Mouse (Mus musculus) embryonic facial prominence, embryonic 10.5 days (tissue): ENCODE data around the gene Ube2t. TPM values are rescaled to one million over a fixed set of nuclear protein-coding genes. Genes with fewer than 3 reads are reported as not detected.

Source experiments
- DNase-seq: peaks from one replicate; pipeline ENCODE4 v3.0.0-alpha.2; 2017; ENCODE audit warnings: low spot score
- H3K27ac ChIP-seq: fragments of 300-500 bp; sonication (generic); replicated peaks from 2 replicates; pipeline ENCODE4 v1.5.1; 2016; ENCODE audit warnings: mild to moderate bottlenecking
- H3K27me3 ChIP-seq: fragments of 300-500 bp; sonication (generic); replicated peaks from 2 replicates; pipeline ENCODE4 v1.6.1; 2016; ENCODE audit warnings: low read depth, mild to moderate bottlenecking; ENCODE audit not compliant: poor library complexity, severe bottlenecking
- H3K36me3 ChIP-seq: fragments of 300-500 bp; sonication (generic); replicated peaks from 2 replicates; pipeline ENCODE4 v1.6.1; 2016; ENCODE audit warnings: mild to moderate bottlenecking, moderate library complexity
- H3K4me1 ChIP-seq: fragments of 300-500 bp; sonication (generic); 2 replicates; pipeline ENCODE4 v1.6.1; 2016
- H3K4me3 ChIP-seq: fragments of 300-500 bp; sonication (generic); 2 replicates; pipeline ENCODE4 v1.5.1; 2016; ENCODE audit warnings: mild to moderate bottlenecking, moderate library complexity
- H3K9me3 ChIP-seq: fragments of 300-500 bp; sonication (generic); 2 replicates; pipeline ENCODE4 v1.6.1; 2016; ENCODE audit warnings: mild to moderate bottlenecking
- WGBS: fragments of 180-500 bp; shearing (Covaris S2); methylation state at CpG from one replicate; pipeline ENCODE4 v1.1.7; 2016; 5-methylcytosine and 5-hydroxymethylcytosine counted together
- polyA plus RNA-seq: library from polyadenylated mRNA; unstranded; fragments of >200 nt; fragmentation: Nextera tagmentation; extraction: Ambion mirVana; gene quantifications from 2 replicates; pipeline ENCODE4 v1.2.1, GENCODE M21; 2016

The Ube2t gene
- polyA plus RNA-seq, 1 experiment from 2014 or later, result 55.5 TPM

DNA sequence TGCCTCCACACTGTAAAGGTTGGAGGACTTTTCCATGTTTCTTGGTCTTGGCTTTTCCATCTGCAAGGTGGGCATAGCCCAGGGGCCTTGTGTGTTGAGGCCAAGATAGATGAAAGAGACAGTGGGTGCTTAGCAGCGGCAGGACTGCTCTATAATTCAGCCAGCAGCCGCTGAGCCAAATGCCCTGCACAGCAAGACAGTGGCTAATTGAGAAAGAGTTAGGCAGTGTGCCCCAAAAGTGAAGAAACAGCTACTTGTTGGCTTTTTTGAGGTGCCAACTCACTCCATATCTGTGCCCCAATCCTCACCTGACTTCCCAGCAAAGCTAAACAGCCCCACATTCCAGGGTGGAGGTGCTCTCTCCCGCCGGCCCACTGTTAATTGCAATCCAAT is 57.4 kb downstream of the Ube2t start:
- WGBS, result 68% methylated on average over 4 of the region's 4 CpGs
- H3K27ac ChIP-seq, result no peak overlapping the region
- H3K36me3 ChIP-seq, result no peaks in the 10 kb centered on the region
- peaks cover 28% of the 10 kb centered on the region for H3K27me3 ChIP-seq
- H3K4me1 ChIP-seq, result peaks cover 54% of the 10 kb centered on the region
- H3K9me3 ChIP-seq, result no peaks in the 10 kb centered on the region
- H3K4me3 ChIP-seq, result no peak overlapping the region
- no peak for DNase-seq

DNA sequence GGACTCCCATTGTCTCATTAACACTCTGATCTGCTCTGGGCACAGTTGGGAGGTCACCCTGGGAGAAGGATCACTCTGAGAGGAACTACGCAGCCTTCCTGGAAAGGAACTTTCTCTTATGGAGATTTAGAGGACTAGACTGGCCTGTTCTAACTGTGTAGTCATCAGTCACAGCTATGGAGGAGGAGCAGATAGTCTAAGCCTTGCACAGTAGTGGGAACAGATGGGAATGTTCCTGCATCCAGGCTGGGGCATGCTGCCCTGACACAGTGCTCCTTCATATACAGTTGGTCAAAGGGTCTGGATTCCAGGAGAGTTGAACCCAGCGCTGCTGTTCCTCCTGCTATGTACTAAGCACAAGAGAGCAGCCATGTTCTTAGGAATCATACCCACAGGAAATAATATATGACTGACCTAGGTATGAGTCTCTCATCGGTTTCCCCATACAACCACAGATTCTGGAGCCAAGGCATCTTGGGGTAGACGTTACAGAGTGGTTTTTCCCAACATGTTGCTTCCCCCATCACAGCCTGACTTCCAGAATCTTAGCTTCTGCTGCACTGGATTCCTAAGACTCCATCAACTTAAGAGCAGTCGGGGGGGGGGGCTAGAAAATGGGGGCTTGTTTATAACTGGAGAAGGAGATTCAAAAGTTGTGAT is 58.0 kb downstream of the Ube2t start:
- H3K27ac ChIP-seq, result no peak overlapping the region; the same call in 1 of the 2 replicates
- WGBS, result 88% methylated on average over 5 of the region's 5 CpGs
- DNase-seq, result no peak

DNA sequence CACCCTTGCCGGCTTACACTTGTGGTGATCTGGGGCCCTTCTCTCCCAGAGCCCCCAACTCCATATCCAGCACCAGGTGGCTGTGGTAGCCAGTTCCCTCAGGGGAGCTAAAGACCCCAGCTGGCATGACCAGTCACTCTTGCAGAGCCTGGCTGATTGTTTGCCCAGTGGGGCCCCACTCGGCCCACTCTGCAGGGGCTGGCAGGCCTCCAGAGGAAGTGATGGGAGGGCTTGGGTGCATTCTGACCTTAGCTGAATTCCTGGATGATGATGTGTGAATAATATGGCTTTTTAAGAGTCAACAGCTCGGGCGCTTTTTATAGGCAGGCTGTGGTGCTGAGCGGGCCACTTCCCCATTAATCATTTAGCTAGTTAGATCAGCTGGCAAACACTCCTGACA is 58.6 kb downstream of the Ube2t start:
- Histone ChIP-seq H3K27ac (no peak overlapping the region; the same call in 1 of the 2 replicates), H3K27me3 (peaks cover 26% of the 10 kb centered on the region), H3K36me3 (no peaks in the 10 kb centered on the region), H3K9me3 (no peaks in the 10 kb centered on the region), H3K4me1 (peaks cover 47% of the 10 kb centered on the region), H3K4me3 (no peak overlapping the region)
- DNase-seq, result no peak
- WGBS, result 69% methylated on average over 5 of the region's 5 CpGs

More for the DNA sequence above, 58.0 kb downstream of the Ube2t start:
- no peaks in the 10 kb centered on the region for H3K36me3 ChIP-seq
- no peaks in the 10 kb centered on the region for H3K9me3 ChIP-seq
- H3K4me3 ChIP-seq, result no peak overlapping the region
- H3K27me3 ChIP-seq, result peaks cover 26% of the 10 kb centered on the region
- H3K4me1 ChIP-seq, result peaks cover 48% of the 10 kb centered on the region

DNA sequence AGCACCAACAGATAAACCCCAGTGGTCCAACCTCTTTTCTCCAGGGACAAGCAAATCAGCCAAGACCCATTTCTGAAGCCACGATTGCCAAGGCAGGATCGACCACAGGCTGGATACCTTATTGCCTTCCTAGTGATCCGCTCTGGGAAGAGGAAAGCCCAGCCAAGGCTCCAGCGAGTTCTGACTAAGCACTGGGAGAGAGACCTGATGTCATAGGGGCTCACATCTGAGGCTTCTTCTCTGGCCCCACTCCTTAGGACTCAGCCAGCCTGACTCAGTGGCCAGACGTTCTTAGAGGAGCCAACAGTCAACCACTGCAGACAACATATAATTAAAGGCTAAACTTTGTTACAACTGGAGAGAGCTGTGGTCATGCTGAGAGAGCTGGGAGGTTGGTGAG is 59.6 kb downstream of the Ube2t start:
- Histone ChIP-seq H3K27ac (no peak overlapping the region), H3K36me3 (no peaks in the 10 kb centered on the region), H3K4me1 (peaks cover 49% of the 10 kb centered on the region), H3K9me3 (no peaks in the 10 kb centered on the region), H3K27me3 (peaks cover 26% of the 10 kb centered on the region), H3K4me3 (no peak overlapping the region)
- no peak for DNase-seq
- WGBS, result 71% methylated on average over 5 of the region's 5 CpGs

DNA sequence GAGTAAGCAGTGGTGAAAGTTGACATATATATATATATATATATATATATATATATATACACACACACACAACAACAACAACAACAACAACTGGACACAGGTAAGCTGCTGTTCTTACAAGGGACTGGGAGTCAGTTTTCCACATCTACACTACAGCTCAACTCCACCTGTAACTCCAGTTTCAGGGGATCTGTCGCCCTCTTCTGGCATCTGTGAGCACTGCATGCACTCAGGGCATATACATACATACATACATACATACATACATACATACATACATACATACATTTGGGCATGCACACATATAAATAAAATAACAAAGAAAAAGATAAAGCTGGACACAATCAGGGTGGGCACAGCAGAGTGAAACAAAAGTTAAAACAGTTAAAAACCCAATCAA is 61.2 kb downstream of the Ube2t start:
- Histone ChIP-seq H3K27ac (no peak overlapping the region), H3K4me3 (no peak overlapping the region), H3K27me3 (peaks cover 14% of the 10 kb centered on the region), H3K9me3 (0 out of 2 replicates have a peak, but pooled peaks cover 4% of the 10 kb centered on the region), H3K4me1 (peaks cover 43% of the 10 kb centered on the region), H3K36me3 (no peaks in the 10 kb centered on the region)
- 62% methylated on average over 1 of the region's 1 CpGs for WGBS
- DNase-seq, result no peak

Other genes with a start within 250 kb of the Ube2t start
- 5.0 and 5.8 TPM in 2 replicates for gene Ppp1r12b, start 6.6 kb upstream of the Ube2t start, polyA plus RNA-seq
- 0.73 and 1.1 TPM in 2 replicates for gene Lgr6, start 142.7 kb downstream of the Ube2t start, polyA plus RNA-seq
- 1.3 and 2.1 TPM in 2 replicates for gene Ptpn7, start 170.1 kb downstream of the Ube2t start, polyA plus RNA-seq
- gene Arl8a, start 184.3 kb downstream of the Ube2t start, polyA plus RNA-seq, result 48.3 and 50.3 TPM in 2 replicates
- gene Gpr37l1, start 205.1 kb downstream of the Ube2t start, polyA plus RNA-seq, result not detected in 2 replicates